Mouse (Mus musculus) left cerebral cortex, adult 6 months (tissue): ENCODE measurements around the gene Kcnc1. TPM values are rescaled to one million over a fixed set of nuclear protein-coding genes. Genes with fewer than 3 reads are reported as not detected.

Source experiments
- long read RNA-seq, 2 experiments: library from polyadenylated mRNA; unstranded; transcript quantifications; one replicate each; pipeline ENCODE4 v2.0.0; 2019 to 2020
- polyA plus RNA-seq: library from polyadenylated mRNA; unstranded; fragments of <200 nt; fragmentation: Nextera tagmentation; gene quantifications from 2 replicates; pipeline ENCODE4 v1.2.3, GENCODE M21; 2021

Kcnc1 gene
- polyA plus RNA-seq: 21.9 and 57.8 TPM in 2 replicates
- long read RNA-seq, experiment 1, full-length matches to known transcripts: 57 of 71 reads
- long read RNA-seq, experiment 1, partial matches to known transcripts: 1 of 71 reads
- long read RNA-seq, experiment 1, other reads (novel, unspliced or antisense): 13 of 71 reads
- long read RNA-seq, experiment 2, full-length matches to known transcripts: 27 of 54 reads
- long read RNA-seq, experiment 2, partial matches to known transcripts: 7 of 54 reads
- long read RNA-seq, experiment 2, other reads (novel, unspliced or antisense): 20 of 54 reads

GRCm38 (mm10) chr7:46396231-46396927 lies at the start of gene Kcnc1:
TSS of gene Kcnc1 (plus strand) at chr7:46396497.

GRCm38 (mm10) chr7:46376172-46377007 lies 19.9 kb upstream of the Kcnc1 start, which contains the start of gene Myod1:
TSS of gene Myod1 (plus strand) at chr7:46376474.

Other genes starting within 250 kb of the Kcnc1 start
- 9.0 TPM in 2 replicates for gene Abcc8, start 216.5 kb upstream of the Kcnc1 start, polyA plus RNA-seq
- gene Ush1c, start 158.0 kb upstream of the Kcnc1 start, polyA plus RNA-seq: 0.11 and 0.20 TPM in 2 replicates
- 0.04 TPM in 1 of 2 replicates, not detected in the other for gene Otog, start 155.5 kb upstream of the Kcnc1 start, polyA plus RNA-seq
- 0.39 and 1.3 TPM in 2 replicates for gene Myod1, start 20.0 kb upstream of the Kcnc1 start, polyA plus RNA-seq
- 33.0 and 44.7 TPM in 2 replicates for gene Sergef, start 243.3 kb downstream of the Kcnc1 start, polyA plus RNA-seq